ENCODE assay signal across 17 mouse cellular contexts in the genomic region with DNA sequence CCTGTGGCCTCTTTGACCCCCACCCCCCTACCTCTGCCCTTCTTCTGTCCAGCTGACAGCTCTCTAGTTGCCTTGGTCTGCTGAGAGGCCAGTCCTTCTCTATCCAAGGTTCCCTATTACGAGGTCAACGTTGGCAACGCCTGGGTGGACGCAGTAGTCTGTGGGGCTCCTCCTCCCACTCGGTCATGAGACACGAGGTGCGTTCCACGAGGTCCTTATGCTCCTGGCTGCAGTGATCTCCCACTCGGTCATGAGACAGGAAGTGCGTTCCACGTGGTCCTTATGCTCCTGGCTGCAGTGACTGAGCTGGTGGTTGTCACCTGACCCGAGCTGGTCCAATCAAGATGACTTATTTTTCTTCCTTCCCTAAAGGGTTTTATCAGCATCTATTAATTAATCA.
A peak's percentile ranks its signal among the peaks of the same experiment; 100 is the strongest.
DNase-seq lines count a peak whose midpoint lies in the region; ATAC-seq and TF ChIP-seq lines count a peak whose summit lies in the region.
"Had no signal": no experiment of that assay in that cellular context is flagged by ENCODE, and none has a peak within 500 bp of the region (broad histone marks: within the 10 kb centered on the region; RNA-seq: fewer than 3 reads in every experiment).

No protein-coding gene starts in this region.

- H3K9ac ChIP-seq in liver, adult 2 months (ENCODE audit: low read depth, low read length): no peak overlapping the region
- H3K9ac ChIP-seq in liver, embryonic 12.5 days: no peak overlapping the region
- H3K9ac ChIP-seq: heart, embryonic 13.5 days; liver, embryonic 15.5 days; midbrain, embryonic 13.5 days had no signal

- ATAC-seq in liver, embryonic 12.5 days: no peak
- ATAC-seq: forebrain, embryonic 14.5 days; midbrain, embryonic 13.5 days had no signal

- TF ChIP-seq CTCF in liver, adult 2 months (IDR thresholded peaks at IDR 0.05; ENCODE audit: low read depth, low read length): no peak
- TF ChIP-seq CTCF in kidney, adult 2 months (conservative IDR thresholded peaks at IDR 0.05; ENCODE audit: insufficient read depth, insufficient read length, low read depth, low read length): no peak

- H3K9me3 ChIP-seq in liver, embryonic 12.5 days (replicated peaks): no peaks in the 10 kb centered on the region
- H3K9me3 ChIP-seq in limb, embryonic 10.5 days (replicated peaks): no peaks in the 10 kb centered on the region
- H3K9me3 ChIP-seq: heart, embryonic 13.5 days; hindbrain, embryonic 10.5 days; liver, embryonic 15.5 days; midbrain, embryonic 13.5 days had no signal

- H3K4me1 ChIP-seq in liver, adult 2 months (ENCODE audit: control insufficient read depth, insufficient read depth, low read length): no peaks in the 10 kb centered on the region
- 0 out of 2 replicates have a peak, but pooled peaks cover 3% of the 10 kb centered on the region for H3K4me1 ChIP-seq in liver, embryonic 12.5 days
- 0 out of 2 replicates have a peak, but pooled peaks cover 2% of the 10 kb centered on the region for H3K4me1 ChIP-seq in kidney, adult 2 months (ENCODE audit: control insufficient read depth, insufficient read depth, low read length)
- H3K4me1 ChIP-seq in limb, embryonic 10.5 days: peaks cover 65% of the 10 kb centered on the region
- H3K4me1 ChIP-seq: liver, embryonic 15.5 days had no signal

- H3K79me2 ChIP-seq in liver, adult 2 months (ENCODE audit: control insufficient read depth, insufficient read depth, low read length): no peaks in the 10 kb centered on the region

- 78% methylated on average over 12 of the region's 12 CpGs for whole genome bisulfite sequencing in liver, adult 2 months
- 65% methylated on average over 12 of the region's 12 CpGs for WGBS in liver, embryonic 12.5 days (ENCODE audit: insufficient replicate concordance)
- 40% methylated on average over 12 of the region's 12 CpGs for WGBS in kidney, adult 2 months
- 84% methylated on average over 12 of the region's 12 CpGs for WGBS in limb, embryonic 10.5 days

- no peak overlapping the region for H3K27ac ChIP-seq in liver, adult 2 months (replicated peaks; ENCODE audit: insufficient read depth, low read depth, low read length)
- no peak overlapping the region for H3K27ac ChIP-seq in liver, embryonic 12.5 days
- no peak overlapping the region for H3K27ac ChIP-seq in kidney, adult 2 months (ENCODE audit: insufficient read depth, low read depth, low read length)
- peak overlapping the region; percentile 79 for H3K27ac ChIP-seq in limb, embryonic 10.5 days
- H3K27ac ChIP-seq: heart, embryonic 13.5 days; layer of hippocampus, adult 2 months; liver, embryonic 15.5 days; midbrain, embryonic 13.5 days had no signal

- no peak overlapping the region for H3K4me2 ChIP-seq in liver, embryonic 12.5 days
- H3K4me2 ChIP-seq: heart, embryonic 13.5 days; liver, embryonic 15.5 days; midbrain, embryonic 13.5 days had no signal

- H3K27me3 ChIP-seq in liver, adult 2 months (ENCODE audit: control insufficient read depth, insufficient read depth, low read length): no peaks in the 10 kb centered on the region
- no peaks in the 10 kb centered on the region for H3K27me3 ChIP-seq in liver, embryonic 12.5 days (replicated peaks)
- H3K27me3 ChIP-seq in kidney, adult 2 months (replicated peaks; ENCODE audit: control insufficient read depth, insufficient read depth, low read length): no peaks in the 10 kb centered on the region
- H3K27me3 ChIP-seq in limb, embryonic 10.5 days (ENCODE audit: low read depth, poor library complexity, severe bottlenecking): no peaks in the 10 kb centered on the region
- H3K27me3 ChIP-seq: heart, embryonic 13.5 days; liver, embryonic 15.5 days; midbrain, embryonic 13.5 days had no signal

- H3K36me3 ChIP-seq in liver, adult 2 months (ENCODE audit: control insufficient read depth, insufficient read depth, low read length): no peaks in the 10 kb centered on the region
- H3K36me3 ChIP-seq in liver, embryonic 12.5 days: no peaks in the 10 kb centered on the region
- H3K36me3 ChIP-seq in kidney, adult 2 months (ENCODE audit: control insufficient read depth, insufficient read depth, low read length): no peaks in the 10 kb centered on the region
- H3K36me3 ChIP-seq in limb, embryonic 10.5 days: no peaks in the 10 kb centered on the region
- H3K36me3 ChIP-seq: heart, embryonic 13.5 days; hindbrain, embryonic 10.5 days; liver, embryonic 15.5 days; midbrain, embryonic 13.5 days had no signal

- DNase-seq in adrenal gland, postnatal 10 days: peak; percentile 37
- no peak for DNase-seq in adrenal gland, adult 8-10 months
- peak; percentile 15 for DNase-seq in liver, adult 2 months (ENCODE audit: extremely low read depth, low read depth, low spot score)
- peak; percentile 27 for DNase-seq in kidney, adult 2 months
- no peak for DNase-seq in limb, embryonic 10.5 days (ENCODE audit: low spot score)
- DNase-seq in layer of hippocampus, postnatal 25 days (ENCODE audit: extremely low spot score in 1 of 2, low spot score in 1 of 2): no peak
- DNase-seq in frontal cortex, postnatal 25 days (ENCODE audit: low spot score in 2 of 2): no peak
- DNase-seq: cerebellum, postnatal 25 days; right cerebral cortex, postnatal 25 days; thymus, postnatal 25 days had no signal

- no peak overlapping the region for H3K4me3 ChIP-seq in liver, adult 2 months (ENCODE audit: insufficient read depth, low read depth, low read length)
- no peak overlapping the region for H3K4me3 ChIP-seq in liver, embryonic 12.5 days
- H3K4me3 ChIP-seq in kidney, adult 2 months (ENCODE audit: insufficient read depth, low read depth, low read length): no peak overlapping the region
- no peak overlapping the region for H3K4me3 ChIP-seq in limb, embryonic 10.5 days
- H3K4me3 ChIP-seq: heart, embryonic 13.5 days; hindbrain, embryonic 10.5 days; layer of hippocampus, adult 2 months; liver, embryonic 15.5 days; midbrain, embryonic 13.5 days had no signal

- no peak for TF ChIP-seq POLR2A in liver, adult 2 months (IDR thresholded peaks at IDR 0.05; ENCODE audit: extremely low read depth, insufficient read depth, low read length)
- no peak for TF ChIP-seq POLR2A in kidney, adult 2 months (IDR thresholded peaks at IDR 0.05; ENCODE audit: low read depth, low read length)

Comparison
In these comparisons a context has a peak if more than half of its experiments do, and no peak if none do; other contexts are left out.
1. DNase-seq: peak in adrenal gland, postnatal 10 days (single experiment), liver, adult 2 months (single experiment) and kidney, adult 2 months (single experiment); none in adrenal gland, adult 8-10 months (single experiment), limb, embryonic 10.5 days (single experiment), layer of hippocampus, postnatal 25 days (0 of 2) and frontal cortex, postnatal 25 days (0 of 2).